Mouse (Mus musculus) retina, adult 2 months (tissue): Measurements from ENCODE around the gene Sox6.

Source experiments
- DNase-seq: peaks from one replicate; pipeline ENCODE4 v3.0.0-alpha.2; 2012; ENCODE audit warnings: low read depth, low spot score

Sox6 gene

GRCm38 (mm10) chr7:115830938-115831873 is 207.4 kb downstream of the Sox6 start:
- DNase-seq, result no peak

GRCm38 (mm10) chr7:115830366-115830765 is 208.2 kb downstream of the Sox6 start:
- no peak for DNase-seq

- DNase-seq, result no peak
Observed at GRCm38 (mm10) chr7:115829756-115830155, 208.8 kb downstream of the Sox6 start.

GRCm38 (mm10) chr7:115829260-115829659 is 209.3 kb downstream of the Sox6 start:
- no peak for DNase-seq

- DNase-seq, result no peak
Observed at GRCm38 (mm10) chr7:115825295-115825694, 213.3 kb downstream of the Sox6 start.

GRCm38 (mm10) chr7:115824621-115825256 is 213.9 kb downstream of the Sox6 start:
- no peak for DNase-seq

- no peak for DNase-seq
Observed at GRCm38 (mm10) chr7:115819136-115819535, 219.5 kb downstream of the Sox6 start.

- DNase-seq, result no peak
Observed at GRCm38 (mm10) chr7:115803256-115803655, 235.3 kb downstream of the Sox6 start.

GRCm38 (mm10) chr7:115794139-115794858 is 244.3 kb downstream of the Sox6 start:
- DNase-seq, result no peak

- DNase-seq, result no peak
Observed at GRCm38 (mm10) chr7:115792841-115793240, 245.8 kb downstream of the Sox6 start.

GRCm38 (mm10) chr7:115789116-115789823 is 249.3 kb downstream of the Sox6 start:
- DNase-seq, result no peak

- no peak for DNase-seq
Observed at GRCm38 (mm10) chr7:115783982-115784917, 254.3 kb downstream of the Sox6 start.

- DNase-seq, result no peak
Observed at GRCm38 (mm10) chr7:115780148-115780547, 258.4 kb downstream of the Sox6 start.

GRCm38 (mm10) chr7:115779544-115779943 is 259.1 kb downstream of the Sox6 start:
- no peak for DNase-seq

- DNase-seq, result no peak
Observed at GRCm38 (mm10) chr7:115776736-115777135, 261.9 kb downstream of the Sox6 start.

- no peak for DNase-seq
Observed at GRCm38 (mm10) chr7:115776324-115776723, 262.3 kb downstream of the Sox6 start.

GRCm38 (mm10) chr7:115766316-115766715 is 272.3 kb downstream of the Sox6 start:
- DNase-seq, result no peak

- DNase-seq, result no peak
Observed at GRCm38 (mm10) chr7:115763851-115764250, 274.7 kb downstream of the Sox6 start.

GRCm38 (mm10) chr7:115758172-115758571 is 280.4 kb downstream of the Sox6 start:
- no peak for DNase-seq

GRCm38 (mm10) chr7:115755272-115755671 is 283.3 kb downstream of the Sox6 start:
- DNase-seq, result no peak
